Mouse (Mus musculus): ENCODE results near the gene Pttg1. TPM values are rescaled to one million over a fixed set of nuclear protein-coding genes. Genes with fewer than 3 reads are reported as not detected.

Pttg1 gene
- polyA plus RNA-seq, 1 experiment from 2014 or later, result 121 TPM

GRCm38 (mm10) chr11:43441121-43441520 is 15.1 kb upstream of the Pttg1 start:
- Histone ChIP-seq H3K4me3 (no peak overlapping the region), H3K4me1 (replicated peaks) (no peaks in the 10 kb centered on the region), H3K9ac (no peak overlapping the region), H3K27me3 (no peaks in the 10 kb centered on the region), H3K27ac (no peak overlapping the region), H3K36me3 (peaks cover 88% of the 10 kb centered on the region), H3K4me2 (no peak overlapping the region), H3K9me3 (replicated peaks) (no peaks in the 10 kb centered on the region)
- ATAC-seq (replicated peaks; ENCODE audit: insufficient number of reproducible peaks, insufficient read depth, low FRiP score, low read depth), result no peak
- 92% methylated on average over 10 of the region's 10 CpGs for WGBS

- Histone ChIP-seq H3K4me1 (replicated peaks) (peaks cover 7% of the 10 kb centered on the region), H3K9me3 (replicated peaks) (no peaks in the 10 kb centered on the region), H3K9ac (peak overlapping the region; percentile 82), H3K36me3 (peaks cover 18% of the 10 kb centered on the region), H3K4me2 (peak overlapping the region; percentile 64), H3K27ac (peak overlapping the region; percentile 58), H3K4me3 (peak overlapping the region; percentile 98), H3K27me3 (no peaks in the 10 kb centered on the region)
- WGBS, result 2% methylated on average over 9 of the region's 9 CpGs
- ATAC-seq (replicated peaks; ENCODE audit: insufficient number of reproducible peaks, insufficient read depth, low FRiP score, low read depth), result peak; percentile 10; the same call in 1 of the 2 replicates
Observed at GRCm38 (mm10) chr11:43434024-43434407, 8.0 kb upstream of the Pttg1 start.

GRCm38 (mm10) chr11:43433254-43434023 is 7.4 kb upstream of the Pttg1 start, which contains the start of gene Slu7:
Slu7 (plus strand) TSS chr11:43433744.
- peak within 1 kb of the TSS; percentile 64 for H3K4me2 ChIP-seq
- peak within 1 kb of the TSS; percentile 58 for H3K27ac ChIP-seq
- H3K27me3 ChIP-seq, result no peaks in the 10 kb centered on the region
- ATAC-seq (replicated peaks; ENCODE audit: insufficient number of reproducible peaks, insufficient read depth, low FRiP score, low read depth), result peak; percentile 78
- WGBS, result 7% methylated on average over 38 of the region's 38 CpGs
- peaks cover 12% of the 10 kb centered on the region for H3K36me3 ChIP-seq
- H3K9me3 ChIP-seq (replicated peaks), result no peaks in the 10 kb centered on the region
- peak within 1 kb of the TSS; percentile 98 for H3K4me3 ChIP-seq
- H3K9ac ChIP-seq, result peak within 1 kb of the TSS; percentile 82
- H3K4me1 ChIP-seq (replicated peaks), result peaks cover 7% of the 10 kb centered on the region

GRCm38 (mm10) chr11:43426414-43426884 is 398 bp upstream of the Pttg1 start:
- ATAC-seq (replicated peaks; ENCODE audit: insufficient number of reproducible peaks, insufficient read depth, low FRiP score, low read depth), result peak; percentile 59; the same call in 1 of the 2 replicates
- H3K4me2 ChIP-seq, result peak overlapping the region; percentile 67
- 15% methylated on average over 7 of the region's 7 CpGs for WGBS

GRCm38 (mm10) chr11:43425166-43425709 is 813 bp downstream of the Pttg1 start:
- H3K4me2 ChIP-seq, result peak overlapping the region; percentile 67
- H3K4me3 ChIP-seq, result peak overlapping the region; percentile 80
- H3K27ac ChIP-seq, result no peak overlapping the region
- no peaks in the 10 kb centered on the region for H3K9me3 ChIP-seq (replicated peaks)
- 66% methylated on average over 9 of the region's 9 CpGs for WGBS
- peaks cover 26% of the 10 kb centered on the region for H3K36me3 ChIP-seq
- no peak for ATAC-seq (replicated peaks; ENCODE audit: insufficient number of reproducible peaks, insufficient read depth, low FRiP score, low read depth)
- H3K4me1 ChIP-seq (replicated peaks), result peaks cover 14% of the 10 kb centered on the region
- no peaks in the 10 kb centered on the region for H3K27me3 ChIP-seq
- H3K9ac ChIP-seq, result peak overlapping the region; percentile 75; the same call in 1 of the 2 replicates

More at GRCm38 (mm10) chr11:43426414-43426884, 398 bp upstream of the Pttg1 start:
- Histone ChIP-seq H3K27ac (peak overlapping the region; percentile 76), H3K36me3 (peaks cover 19% of the 10 kb centered on the region), H3K4me1 (replicated peaks) (peaks cover 14% of the 10 kb centered on the region), H3K9ac (peak overlapping the region; percentile 75; the same call in 1 of the 2 replicates), H3K9me3 (replicated peaks) (no peaks in the 10 kb centered on the region), H3K27me3 (no peaks in the 10 kb centered on the region), H3K4me3 (peak overlapping the region; percentile 80)

- no peak for ATAC-seq (replicated peaks; ENCODE audit: insufficient number of reproducible peaks, insufficient read depth, low FRiP score, low read depth)
- Histone ChIP-seq H3K4me2 (no peak overlapping the region), H3K27ac (no peak overlapping the region), H3K4me3 (no peak overlapping the region), H3K36me3 (peaks cover 28% of the 10 kb centered on the region), H3K27me3 (no peaks in the 10 kb centered on the region), H3K9ac (no peak overlapping the region), H3K9me3 (replicated peaks) (no peaks in the 10 kb centered on the region), H3K4me1 (replicated peaks) (peaks cover 14% of the 10 kb centered on the region)
- WGBS, result 69% methylated on average over 5 of the region's 5 CpGs
Observed at GRCm38 (mm10) chr11:43424386-43424785, 1.7 kb downstream of the Pttg1 start.

- H3K36me3 ChIP-seq, result peaks cover 12% of the 10 kb centered on the region; the same call in 1 of the 2 replicates
- no peak overlapping the region for H3K27ac ChIP-seq
- H3K4me2 ChIP-seq, result no peak overlapping the region
- 57% methylated on average over 7 of the region's 7 CpGs for WGBS
- no peaks in the 10 kb centered on the region for H3K27me3 ChIP-seq
- no peaks in the 10 kb centered on the region for H3K4me1 ChIP-seq (replicated peaks)
- no peak for ATAC-seq (replicated peaks; ENCODE audit: insufficient number of reproducible peaks, insufficient read depth, low FRiP score, low read depth)
- no peak overlapping the region for H3K9ac ChIP-seq
- no peak overlapping the region for H3K4me3 ChIP-seq
- no peaks in the 10 kb centered on the region for H3K9me3 ChIP-seq (replicated peaks)
Observed at GRCm38 (mm10) chr11:43417201-43417600, 8.8 kb downstream of the Pttg1 start.

- H3K9ac ChIP-seq, result no peak overlapping the region
- no peaks in the 10 kb centered on the region for H3K4me1 ChIP-seq (replicated peaks)
- WGBS, result 24% methylated on average over 14 of the region's 14 CpGs
- H3K4me3 ChIP-seq, result no peak overlapping the region
- H3K4me2 ChIP-seq, result no peak overlapping the region
- no peak for ATAC-seq (replicated peaks; ENCODE audit: insufficient number of reproducible peaks, insufficient read depth, low FRiP score, low read depth)
- no peaks in the 10 kb centered on the region for H3K27me3 ChIP-seq
- no peaks in the 10 kb centered on the region for H3K36me3 ChIP-seq
- no peaks in the 10 kb centered on the region for H3K9me3 ChIP-seq (replicated peaks)
- no peak overlapping the region for H3K27ac ChIP-seq
Observed at GRCm38 (mm10) chr11:43412771-43413451, 13.1 kb downstream of the Pttg1 start.

GRCm38 (mm10) chr11:43411413-43411812 is 14.6 kb downstream of the Pttg1 start:
- no peak overlapping the region for H3K27ac ChIP-seq
- no peak overlapping the region for H3K4me2 ChIP-seq
- no peaks in the 10 kb centered on the region for H3K27me3 ChIP-seq
- no peaks in the 10 kb centered on the region for H3K36me3 ChIP-seq
- 3% methylated on average over 1 of the region's 1 CpGs for WGBS
- no peak for ATAC-seq (replicated peaks; ENCODE audit: insufficient number of reproducible peaks, insufficient read depth, low FRiP score, low read depth)
- H3K4me1 ChIP-seq (replicated peaks), result no peaks in the 10 kb centered on the region
- H3K9me3 ChIP-seq (replicated peaks), result no peaks in the 10 kb centered on the region
- no peak overlapping the region for H3K4me3 ChIP-seq
- H3K9ac ChIP-seq, result no peak overlapping the region

GRCm38 (mm10) chr11:43410291-43410690 is 15.8 kb downstream of the Pttg1 start:
- H3K27me3 ChIP-seq, result no peaks in the 10 kb centered on the region
- no peaks in the 10 kb centered on the region for H3K36me3 ChIP-seq
- H3K4me1 ChIP-seq (replicated peaks), result no peaks in the 10 kb centered on the region
- H3K9ac ChIP-seq, result no peak overlapping the region
- no peak overlapping the region for H3K27ac ChIP-seq
- 63% methylated on average over 7 of the region's 7 CpGs for WGBS
- H3K4me2 ChIP-seq, result no peak overlapping the region
- no peak for ATAC-seq (replicated peaks; ENCODE audit: insufficient number of reproducible peaks, insufficient read depth, low FRiP score, low read depth)
- no peaks in the 10 kb centered on the region for H3K9me3 ChIP-seq (replicated peaks)
- no peak overlapping the region for H3K4me3 ChIP-seq

- Histone ChIP-seq H3K4me2 (no peak overlapping the region), H3K27me3 (no peaks in the 10 kb centered on the region), H3K4me1 (replicated peaks) (no peaks in the 10 kb centered on the region), H3K9me3 (replicated peaks) (no peaks in the 10 kb centered on the region; the same call in 1 of the 2 replicates), H3K4me3 (no peak overlapping the region), H3K9ac (no peak overlapping the region), H3K36me3 (no peaks in the 10 kb centered on the region), H3K27ac (no peak overlapping the region)
- ATAC-seq (replicated peaks; ENCODE audit: insufficient number of reproducible peaks, insufficient read depth, low FRiP score, low read depth), result no peak
- WGBS, result 77% methylated on average over 2 of the region's 2 CpGs
Observed at GRCm38 (mm10) chr11:43408888-43409287, 17.2 kb downstream of the Pttg1 start.

All from heart, embryonic 15.5 days (tissue).